Mouse (Mus musculus): ENCODE results near the gene Loxl3. TPM values are rescaled to one million over a fixed set of nuclear protein-coding genes. Genes with fewer than 3 reads are reported as not detected.

Gene Loxl3
- total RNA-seq, 1 experiment from 2014 or later, result 0.47 TPM

GRCm38 (mm10) chr6:83014482-83015466, 19.2 kb upstream of the Loxl3 start:
- no peak for ATAC-seq (ENCODE audit: extremely low read depth, insufficient number of reproducible peaks, low FRiP score, poor library complexity, severe bottlenecking)

GRCm38 (mm10) chr6:83015749-83016148, 18.2 kb upstream of the Loxl3 start:
- no peak for ATAC-seq (ENCODE audit: extremely low read depth, insufficient number of reproducible peaks, low FRiP score, poor library complexity, severe bottlenecking)

GRCm38 (mm10) chr6:83017190-83017589, 16.8 kb upstream of the Loxl3 start:
- ATAC-seq (ENCODE audit: extremely low read depth, insufficient number of reproducible peaks, low FRiP score, poor library complexity, severe bottlenecking), result no peak

GRCm38 (mm10) chr6:83019044-83019443, 14.9 kb upstream of the Loxl3 start:
- ATAC-seq (ENCODE audit: extremely low read depth, insufficient number of reproducible peaks, low FRiP score, poor library complexity, severe bottlenecking), result no peak

- no peak for ATAC-seq (ENCODE audit: extremely low read depth, insufficient number of reproducible peaks, low FRiP score, poor library complexity, severe bottlenecking)
These were observed 13.9 kb upstream of the Loxl3 start for GRCm38 (mm10) chr6:83020121-83020520.

GRCm38 (mm10) chr6:83020836-83021593, 13.0 kb upstream of the Loxl3 start:
- ATAC-seq (ENCODE audit: extremely low read depth, insufficient number of reproducible peaks, low FRiP score, poor library complexity, severe bottlenecking), result no peak

GRCm38 (mm10) chr6:83023008-83023407, 11.0 kb upstream of the Loxl3 start:
- no peak for ATAC-seq (ENCODE audit: extremely low read depth, insufficient number of reproducible peaks, low FRiP score, poor library complexity, severe bottlenecking)

GRCm38 (mm10) chr6:83023786-83024185, 10.2 kb upstream of the Loxl3 start:
- ATAC-seq (ENCODE audit: extremely low read depth, insufficient number of reproducible peaks, low FRiP score, poor library complexity, severe bottlenecking), result no peak

- ATAC-seq (ENCODE audit: extremely low read depth, insufficient number of reproducible peaks, low FRiP score, poor library complexity, severe bottlenecking), result no peak
These were observed 9.6 kb upstream of the Loxl3 start for GRCm38 (mm10) chr6:83024421-83024820.

- ATAC-seq (ENCODE audit: extremely low read depth, insufficient number of reproducible peaks, low FRiP score, poor library complexity, severe bottlenecking), result no peak
These were observed 8.8 kb upstream of the Loxl3 start for GRCm38 (mm10) chr6:83025221-83025620.

GRCm38 (mm10) chr6:83027293-83027692, 6.7 kb upstream of the Loxl3 start:
- ATAC-seq (ENCODE audit: extremely low read depth, insufficient number of reproducible peaks, low FRiP score, poor library complexity, severe bottlenecking), result no peak

- ATAC-seq (ENCODE audit: extremely low read depth, insufficient number of reproducible peaks, low FRiP score, poor library complexity, severe bottlenecking), result no peak
These were observed 6.3 kb upstream of the Loxl3 start for GRCm38 (mm10) chr6:83027706-83028105.

GRCm38 (mm10) chr6:83029777-83030176, 4.2 kb upstream of the Loxl3 start:
- ATAC-seq (ENCODE audit: extremely low read depth, insufficient number of reproducible peaks, low FRiP score, poor library complexity, severe bottlenecking), result no peak

- no peak for ATAC-seq (ENCODE audit: extremely low read depth, insufficient number of reproducible peaks, low FRiP score, poor library complexity, severe bottlenecking)
These were observed 2.9 kb upstream of the Loxl3 start for GRCm38 (mm10) chr6:83031111-83031510.

- ATAC-seq (ENCODE audit: extremely low read depth, insufficient number of reproducible peaks, low FRiP score, poor library complexity, severe bottlenecking), result no peak
These were observed 1.9 kb upstream of the Loxl3 start for GRCm38 (mm10) chr6:83031921-83032590.

GRCm38 (mm10) chr6:83032769-83033191, 1.2 kb upstream of the Loxl3 start:
- peak; percentile 30; the same call in 1 of the 2 replicates for ATAC-seq (ENCODE audit: extremely low read depth, insufficient number of reproducible peaks, low FRiP score, poor library complexity, severe bottlenecking)

GRCm38 (mm10) chr6:83034463-83035055, 586 bp downstream of the Loxl3 start:
- no peak for ATAC-seq (ENCODE audit: extremely low read depth, insufficient number of reproducible peaks, low FRiP score, poor library complexity, severe bottlenecking)

- ATAC-seq (ENCODE audit: extremely low read depth, insufficient number of reproducible peaks, low FRiP score, poor library complexity, severe bottlenecking), result no peak
These were observed 3.2 kb downstream of the Loxl3 start for GRCm38 (mm10) chr6:83037188-83037587.

- peak; percentile 78 for ATAC-seq (ENCODE audit: extremely low read depth, insufficient number of reproducible peaks, low FRiP score, poor library complexity, severe bottlenecking)
These were observed 4.6 kb downstream of the Loxl3 start for GRCm38 (mm10) chr6:83038496-83039012.

All from neutrophil, adult 5-6 weeks (primary cell).